ENCODE assay signal across 8 mouse cellular contexts in the genomic region with DNA sequence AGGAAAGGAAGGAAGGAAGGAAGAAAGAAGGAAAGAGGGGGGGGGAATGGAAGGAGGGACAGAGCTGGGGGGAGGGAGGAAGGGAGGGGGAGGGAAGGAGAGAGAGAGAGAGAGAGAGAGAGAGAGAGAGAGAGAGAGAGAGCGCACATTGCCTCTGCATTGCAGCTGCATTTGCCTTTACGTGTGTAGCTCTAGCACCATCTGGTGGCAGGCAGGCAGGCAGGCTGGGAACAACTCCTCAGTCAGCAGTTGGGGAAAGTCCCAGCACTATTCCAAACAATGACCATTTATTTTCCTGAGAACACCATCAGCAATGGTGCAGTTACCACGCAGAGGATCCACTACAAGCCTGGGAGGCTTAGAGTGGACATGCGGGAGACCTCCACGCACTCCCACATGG.
A peak's percentile ranks its signal among the peaks of the same experiment; 100 is the strongest.
DNase-seq lines count a peak whose midpoint lies in the region; ATAC-seq lines count a peak whose summit lies in the region.

No protein-coding gene starts in this region.

- H3K4me2 ChIP-seq in forebrain, embryonic 15.5 days (replicated peaks), result no peak overlapping the region
- no peak overlapping the region for H3K4me2 ChIP-seq in forebrain, embryonic 12.5 days
- H3K4me2 ChIP-seq in hindbrain, embryonic 15.5 days, result no peak overlapping the region

- no peak overlapping the region for H3K4me3 ChIP-seq in forebrain, embryonic 10.5 days
- H3K4me3 ChIP-seq in forebrain, embryonic 15.5 days, result no peak overlapping the region
- no peak overlapping the region for H3K4me3 ChIP-seq in forebrain, embryonic 12.5 days (replicated peaks)
- no peak overlapping the region for H3K4me3 ChIP-seq in hindbrain, embryonic 15.5 days

- 20% methylated on average over 5 of the region's 5 CpGs for WGBS in forebrain, embryonic 10.5 days
- WGBS in forebrain, embryonic 15.5 days, result 19% methylated on average over 5 of the region's 5 CpGs
- 17% methylated on average over 5 of the region's 5 CpGs for WGBS in forebrain, embryonic 12.5 days
- WGBS in hindbrain, embryonic 15.5 days, result 12% methylated on average over 5 of the region's 5 CpGs

- H3K36me3 ChIP-seq in forebrain, embryonic 10.5 days (replicated peaks), result peaks cover 3% of the 10 kb centered on the region; the same call in 1 of the 2 replicates
- H3K36me3 ChIP-seq in forebrain, embryonic 15.5 days, result no peaks in the 10 kb centered on the region
- no peaks in the 10 kb centered on the region for H3K36me3 ChIP-seq in forebrain, embryonic 12.5 days (replicated peaks)
- H3K36me3 ChIP-seq in hindbrain, embryonic 15.5 days, result no peaks in the 10 kb centered on the region

- ATAC-seq in forebrain, embryonic 15.5 days (replicated peaks), result no peak; the same call in 1 of the 2 replicates
- ATAC-seq in forebrain, embryonic 12.5 days (ENCODE audit: low FRiP score), result peak; percentile 65; the same call in 1 of the 2 replicates
- ATAC-seq in hindbrain, embryonic 15.5 days (ENCODE audit: low FRiP score, low read depth), result peak; percentile 63; the same call in 1 of the 2 replicates
- ATAC-seq in megakaryocyte, adult 5-6 weeks (ENCODE audit: poor library complexity, severe bottlenecking), result peak; percentile 76

- no peak overlapping the region for H3K9ac ChIP-seq in forebrain, embryonic 15.5 days (replicated peaks)
- no peak overlapping the region for H3K9ac ChIP-seq in forebrain, embryonic 12.5 days
- no peak overlapping the region for H3K9ac ChIP-seq in hindbrain, embryonic 15.5 days

- peak; percentile 72 for DNase-seq in forebrain, embryonic 10.5 days (ENCODE audit: extremely low spot score, low spot score)
- DNase-seq in c-Kit-positive CD71-positive TER-119-negative erythroid progenitor cells, embryonic 14.5 days (ENCODE audit: low read depth), result peak; percentile 48
- peak; percentile 39 to 69 for DNase-seq in layer of hippocampus, postnatal 25 days (ENCODE audit: extremely low spot score in 1 of 2, low spot score in 1 of 2)
- DNase-seq in right cerebral cortex, postnatal 25 days, result peak; percentile 32

- peaks cover 3% of the 10 kb centered on the region; the same call in 1 of the 2 replicates for H3K9me3 ChIP-seq in forebrain, embryonic 10.5 days
- no peaks in the 10 kb centered on the region for H3K9me3 ChIP-seq in forebrain, embryonic 15.5 days
- 0 out of 2 replicates have a peak, but pooled peaks cover 5% of the 10 kb centered on the region for H3K9me3 ChIP-seq in forebrain, embryonic 12.5 days
- H3K9me3 ChIP-seq in hindbrain, embryonic 15.5 days, result no peaks in the 10 kb centered on the region

- no peak overlapping the region for H3K27ac ChIP-seq in forebrain, embryonic 10.5 days
- no peak overlapping the region for H3K27ac ChIP-seq in forebrain, embryonic 15.5 days (replicated peaks)
- no peak overlapping the region for H3K27ac ChIP-seq in forebrain, embryonic 12.5 days
- H3K27ac ChIP-seq in hindbrain, embryonic 15.5 days (replicated peaks), result no peak overlapping the region

- no peaks in the 10 kb centered on the region for H3K27me3 ChIP-seq in forebrain, embryonic 10.5 days (ENCODE audit: poor library complexity, severe bottlenecking)
- no peaks in the 10 kb centered on the region for H3K27me3 ChIP-seq in forebrain, embryonic 15.5 days
- H3K27me3 ChIP-seq in forebrain, embryonic 12.5 days, result no peaks in the 10 kb centered on the region
- H3K27me3 ChIP-seq in hindbrain, embryonic 15.5 days, result no peaks in the 10 kb centered on the region

- H3K4me1 ChIP-seq in forebrain, embryonic 10.5 days, result peaks cover 6% of the 10 kb centered on the region
- no peaks in the 10 kb centered on the region for H3K4me1 ChIP-seq in forebrain, embryonic 15.5 days
- H3K4me1 ChIP-seq in forebrain, embryonic 12.5 days, result no peaks in the 10 kb centered on the region
- H3K4me1 ChIP-seq in hindbrain, embryonic 15.5 days (replicated peaks), result no peaks in the 10 kb centered on the region
